Mouse (Mus musculus): ENCODE measurements at regions not wholly inside any gene's neighbourhood (a gene's known extent, or its start where the extent isn't known, plus 50 kb on each side); places are given as distances from the start of the nearest gene placed in this dataset.
A peak's percentile ranks its signal among the peaks of the same experiment; 100 is the strongest.

GRCm38 (mm10) chrY:89267946-89268345 lies 215.3 kb downstream of the Gm21294 start:
- peak; percentile 0 for DNase-seq

All from lung, postnatal 10 days (tissue).